Mouse (Mus musculus): Measurements from ENCODE around the gene Svopl.
A peak's percentile ranks its signal among the peaks of the same experiment; 100 is the strongest.

Gene Svopl

DNA sequence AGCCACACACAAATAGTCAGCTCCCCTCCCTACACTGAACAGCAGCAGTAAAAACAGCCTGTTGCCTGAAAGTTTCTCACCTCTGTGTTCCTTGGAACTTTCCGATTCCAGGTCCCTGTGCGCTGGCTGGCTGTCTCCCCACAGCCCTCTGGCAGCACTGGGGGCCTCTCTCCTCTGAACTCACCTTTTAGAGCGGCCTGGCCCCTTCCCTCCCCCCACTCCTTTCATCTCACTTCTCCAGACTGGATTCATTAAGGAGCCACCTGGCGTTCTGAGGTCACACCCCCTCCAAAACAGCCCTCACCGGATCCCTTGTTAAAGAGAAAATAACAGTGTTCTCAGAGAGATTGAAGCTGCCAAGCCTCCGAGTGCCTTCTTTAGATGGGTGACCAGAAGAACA lies at the start of gene Svopl:
TSS of gene Svopl (minus strand) at position 159 of the 400 bp plus-strand sequence.
- ATAC-seq (ENCODE audit: low TSS enrichment) = no peak

DNA sequence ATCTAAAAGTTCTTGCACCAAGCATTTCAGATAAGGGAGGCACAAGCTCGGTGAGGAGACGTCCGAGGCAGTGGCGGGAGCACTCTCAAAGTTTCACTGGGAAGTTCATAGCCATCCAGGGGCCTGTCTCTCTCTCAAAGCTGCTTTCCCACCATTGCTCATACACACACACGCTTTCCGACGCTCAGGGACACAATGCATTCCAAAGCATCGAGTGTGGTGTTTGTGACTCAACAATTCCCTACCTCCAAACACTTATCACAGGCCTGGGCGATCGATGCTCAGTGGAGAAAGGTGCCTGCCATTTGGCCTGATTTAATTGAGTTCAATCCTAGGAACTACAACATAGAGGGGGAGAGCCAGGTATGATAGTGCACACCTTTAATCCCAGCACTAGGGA lies 47.9 kb upstream of the Svopl start:
- ATAC-seq (ENCODE audit: low TSS enrichment) = no peak

DNA sequence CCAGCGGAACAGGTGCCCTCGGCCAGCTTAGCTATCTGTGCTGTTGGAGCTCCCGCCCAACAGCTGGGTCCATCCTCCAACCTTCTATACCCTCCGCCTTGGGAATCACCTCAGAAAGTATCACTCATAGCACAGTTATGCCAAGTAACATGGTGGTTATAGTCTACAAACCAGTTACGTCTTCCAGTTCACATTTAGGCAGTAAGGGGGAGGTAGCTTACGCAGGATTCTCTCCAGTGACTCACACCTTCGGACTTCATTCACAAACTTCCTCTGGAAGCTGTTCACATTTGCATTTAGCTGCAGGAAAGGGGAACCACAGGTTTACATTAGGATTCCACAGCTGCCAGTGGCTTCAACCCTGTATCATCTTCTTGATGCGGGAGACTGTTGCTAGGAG lies 45.7 kb upstream of the Svopl start:
- ATAC-seq (ENCODE audit: low TSS enrichment) = peak; percentile 55; the same call in 1 of the 2 replicates

DNA sequence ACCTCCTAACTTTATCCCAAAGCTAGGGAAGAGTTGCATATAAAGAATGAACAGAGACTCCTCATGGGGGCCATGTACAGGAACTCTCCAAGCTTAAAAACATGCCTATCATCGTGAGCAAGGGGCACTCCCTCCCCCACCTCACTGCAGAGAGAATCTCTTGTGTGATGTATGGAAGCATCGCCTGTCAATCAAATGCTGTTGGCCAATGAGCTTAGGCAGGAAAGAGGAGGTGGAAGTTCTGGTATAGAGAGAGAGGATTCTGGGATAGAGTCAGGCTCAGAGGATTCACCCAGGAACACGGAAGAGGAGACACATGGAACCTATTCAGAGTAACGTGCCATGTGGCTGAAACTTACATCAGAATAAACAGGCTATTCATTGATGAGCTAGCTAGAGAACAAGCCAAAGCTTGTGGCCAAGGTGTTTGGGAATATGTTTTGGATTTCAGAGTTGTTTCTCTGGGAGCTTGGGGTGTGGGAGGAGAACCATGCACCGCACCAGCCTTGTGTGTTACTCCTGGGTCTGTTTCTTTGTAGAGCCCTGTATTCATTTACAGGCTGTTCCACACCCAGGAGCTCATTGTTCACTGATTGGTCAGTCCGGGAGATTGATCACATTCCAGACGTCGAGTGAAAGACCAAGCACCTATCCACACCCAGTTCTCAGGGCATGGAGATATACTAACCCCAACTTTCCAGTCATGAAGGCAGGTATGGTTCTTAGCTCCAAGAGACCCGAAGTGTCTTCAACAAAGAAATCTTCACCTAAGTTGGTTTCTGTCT lies 40.6 kb upstream of the Svopl start:
- ATAC-seq (ENCODE audit: low TSS enrichment) = no peak

DNA sequence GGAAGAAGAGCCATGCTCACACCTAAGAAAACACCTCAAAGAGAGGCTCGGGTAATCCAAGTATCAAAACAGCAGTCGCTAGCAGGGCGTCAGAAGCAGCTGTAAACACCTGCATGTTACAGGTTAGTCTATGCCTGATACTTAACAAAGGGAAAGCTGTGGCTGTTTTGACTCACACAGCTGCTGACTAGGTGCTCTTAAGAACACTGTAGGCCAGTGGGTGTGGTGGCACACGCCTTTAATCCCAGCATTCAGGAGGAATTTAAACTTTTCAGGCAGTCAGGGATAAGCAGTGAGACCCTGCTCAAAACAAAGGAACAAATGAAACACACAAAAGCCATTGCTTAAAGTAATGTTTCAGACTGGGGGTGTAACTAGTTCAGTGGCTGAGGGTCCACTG lies 36.4 kb upstream of the Svopl start:
- ATAC-seq (ENCODE audit: low TSS enrichment) = no peak

DNA sequence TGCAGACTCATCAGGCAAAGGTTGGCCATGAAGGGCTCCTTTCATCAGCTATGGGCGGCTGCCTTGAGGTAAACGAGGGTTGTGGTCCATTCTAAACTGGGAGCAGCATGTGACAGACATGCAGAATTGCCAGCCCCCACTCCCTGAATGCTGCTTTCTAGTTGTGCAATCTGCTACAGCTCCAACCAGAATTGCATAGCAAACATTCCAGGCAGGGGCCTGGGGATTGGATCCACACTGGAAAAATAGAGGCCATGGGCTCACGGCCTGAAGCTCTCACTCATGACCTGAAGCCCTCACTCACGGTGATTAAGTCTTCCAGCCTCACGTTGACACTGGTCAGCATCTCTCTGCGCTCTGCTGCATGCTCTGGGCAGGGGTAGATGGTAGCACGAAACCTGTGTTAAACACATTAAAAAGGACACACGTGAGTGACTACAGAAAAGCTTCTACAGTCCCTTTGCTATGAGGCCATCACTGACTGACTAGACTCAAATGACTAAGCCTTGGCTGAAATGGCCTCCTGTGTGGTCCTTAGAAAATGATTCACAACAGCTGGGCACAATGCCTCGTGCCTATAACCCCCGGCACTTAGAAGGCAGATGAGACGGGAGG lies 35.0 kb upstream of the Svopl start:
- no peak for ATAC-seq (ENCODE audit: low TSS enrichment)

DNA sequence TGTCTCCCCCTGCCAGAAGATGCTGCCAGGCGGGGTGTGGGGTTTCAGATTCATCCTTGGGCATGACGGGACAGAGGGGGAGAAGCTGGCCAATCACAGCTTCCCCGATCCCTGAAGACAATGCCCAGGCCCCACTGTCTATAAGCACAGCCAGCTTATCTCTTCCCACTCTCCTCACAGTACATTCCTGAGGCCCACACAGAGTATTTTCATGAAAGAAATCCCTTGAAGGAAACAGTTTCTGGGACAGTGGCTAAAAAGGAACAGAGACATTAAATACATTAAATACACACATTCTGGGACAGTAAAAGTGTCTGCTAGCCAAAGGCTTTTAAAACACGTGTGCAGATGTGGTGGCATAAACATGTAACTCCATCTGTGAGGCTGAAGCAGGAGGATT lies 33.6 kb upstream of the Svopl start:
- peak; percentile 88 for ATAC-seq (ENCODE audit: low TSS enrichment)

DNA sequence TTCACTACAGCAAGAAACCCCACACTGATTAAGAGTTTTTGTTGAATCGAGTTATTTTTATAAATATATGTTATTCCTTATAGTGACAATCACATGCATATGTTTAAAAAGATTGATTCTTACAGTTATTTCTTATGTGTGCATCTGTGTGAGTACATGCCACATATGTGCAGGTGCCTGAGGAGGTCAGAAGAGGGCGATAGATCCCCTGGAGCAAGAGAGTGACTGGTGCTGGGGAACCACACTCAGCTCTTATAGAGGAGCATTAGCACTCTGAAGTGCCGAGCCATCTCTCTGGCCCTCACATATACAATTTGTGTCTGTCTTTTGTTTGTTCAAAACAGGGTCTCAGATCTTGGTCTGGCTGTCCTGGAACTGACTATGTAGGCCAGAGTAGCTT lies 26.8 kb upstream of the Svopl start:
- no peak for ATAC-seq (ENCODE audit: low TSS enrichment)

DNA sequence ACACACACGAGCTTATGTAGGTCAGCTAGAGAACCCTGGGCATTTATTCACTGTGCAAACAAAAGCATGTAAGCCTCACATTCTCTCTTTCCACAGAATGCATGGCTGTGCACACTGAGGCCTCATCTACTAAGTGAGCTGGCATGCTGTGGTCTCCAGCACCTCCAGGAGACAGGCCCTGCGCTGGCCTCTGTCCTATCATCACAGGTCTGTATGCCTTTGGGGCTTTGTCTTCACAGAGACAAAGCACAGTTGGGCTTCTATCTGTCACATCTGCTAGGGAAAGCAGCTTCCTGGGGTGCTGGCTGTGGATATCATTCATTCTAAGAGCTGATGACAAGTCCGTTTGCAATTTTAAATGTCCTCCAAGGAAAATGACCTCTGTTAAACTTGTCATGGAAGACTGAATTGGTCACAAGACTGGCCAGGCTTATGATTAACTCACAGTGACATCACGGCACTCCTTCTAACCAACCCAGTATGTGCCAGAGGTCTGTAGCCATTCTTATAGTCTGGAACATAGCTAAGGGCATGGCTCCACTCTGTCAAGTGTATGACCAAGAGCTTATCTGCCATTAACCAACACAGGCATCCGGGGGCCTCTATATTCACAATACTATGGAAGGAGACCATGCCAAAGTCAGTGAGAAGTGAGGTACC lies 25.5 kb upstream of the Svopl start:
- peak; percentile 72; the same call in 1 of the 2 replicates for ATAC-seq (ENCODE audit: low TSS enrichment)

DNA sequence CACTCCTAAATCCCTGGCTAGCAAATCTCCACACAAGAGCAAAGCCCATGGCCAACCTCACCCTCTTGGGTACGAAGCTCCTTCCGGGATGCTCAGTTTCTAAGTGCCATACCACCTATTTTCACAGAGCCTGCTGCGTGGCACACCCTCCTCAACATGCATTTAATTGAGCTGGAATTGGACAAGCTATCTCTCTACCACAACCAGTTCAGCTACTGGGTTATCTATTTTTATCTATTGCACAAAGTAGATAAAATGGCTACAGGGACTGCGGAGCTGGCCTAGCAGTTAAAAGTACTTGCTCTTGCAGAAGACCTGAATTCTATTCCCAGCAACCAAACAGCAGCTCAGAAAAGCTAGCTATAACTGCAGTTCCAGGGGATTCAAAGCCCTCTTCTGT lies 24.5 kb upstream of the Svopl start:
- no peak for ATAC-seq (ENCODE audit: low TSS enrichment)

DNA sequence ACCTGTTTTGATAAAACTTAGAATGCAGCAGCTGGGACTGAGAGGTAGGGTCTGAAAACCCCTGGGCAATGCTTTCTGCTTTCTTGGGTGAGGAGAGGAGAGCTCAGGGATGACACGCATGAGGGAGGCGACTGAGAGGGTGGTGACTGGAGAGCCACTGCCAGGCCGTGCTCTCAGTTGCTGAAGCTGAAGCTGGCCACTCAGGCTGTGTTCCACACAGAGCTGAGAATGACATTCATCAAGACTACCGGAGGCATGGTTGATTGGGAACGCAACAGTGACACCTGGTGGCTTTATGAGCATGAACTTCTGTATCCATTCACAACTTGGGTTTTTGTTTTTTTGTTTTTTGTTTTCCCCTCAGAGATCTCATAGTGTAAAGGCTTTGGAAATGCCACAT lies 19.4 kb upstream of the Svopl start:
- ATAC-seq (ENCODE audit: low TSS enrichment) = peak; percentile 78

DNA sequence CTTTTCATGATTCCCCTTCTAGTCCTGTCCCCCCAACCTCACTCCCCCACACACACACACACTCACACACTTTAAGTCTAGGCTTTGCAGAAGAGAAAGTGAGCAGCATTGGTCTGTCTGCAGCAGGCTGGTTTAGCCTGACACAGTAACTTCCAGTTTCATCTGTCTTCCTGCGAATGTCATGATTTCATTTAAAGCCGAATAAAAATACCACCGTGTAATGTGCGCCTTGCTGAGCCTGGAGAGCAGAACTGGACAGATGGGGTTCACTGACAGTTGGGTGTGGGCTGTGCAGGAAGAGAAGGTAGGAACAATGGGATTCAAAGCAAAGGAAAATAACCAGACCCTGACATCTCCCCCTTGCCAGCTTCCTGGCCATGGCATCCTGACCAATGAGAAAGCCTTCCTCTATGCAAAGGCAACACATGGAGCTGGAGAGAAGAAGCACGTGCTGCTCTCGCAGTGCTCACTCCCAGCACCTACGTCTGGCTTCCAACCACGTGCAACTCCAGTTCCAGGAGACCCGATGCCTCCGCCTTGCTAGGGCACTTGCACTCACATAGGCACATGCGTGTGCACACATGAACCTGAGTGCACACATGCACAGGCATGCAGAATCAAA lies 18.8 kb upstream of the Svopl start:
- ATAC-seq (ENCODE audit: low TSS enrichment) = peak; percentile 83

DNA sequence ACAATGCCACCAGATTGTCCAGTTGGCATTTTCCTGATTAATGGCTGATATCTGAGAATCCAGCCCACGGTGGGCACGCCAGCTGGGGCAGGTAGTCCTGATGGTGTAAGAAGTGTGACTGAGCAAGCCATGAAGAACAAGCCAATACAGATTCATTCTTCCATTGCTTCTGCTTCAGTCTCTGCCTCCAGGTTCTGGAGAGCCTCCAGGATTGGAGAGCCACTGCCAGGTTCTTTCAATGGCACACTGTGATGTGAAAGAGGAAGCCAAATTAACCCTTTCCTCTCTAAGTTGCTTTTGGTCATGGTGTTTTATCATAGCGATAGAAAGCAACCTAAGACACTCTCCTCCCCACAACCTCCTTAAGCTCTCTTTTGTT lies 18.3 kb upstream of the Svopl start:
- peak; percentile 79 for ATAC-seq (ENCODE audit: low TSS enrichment)

DNA sequence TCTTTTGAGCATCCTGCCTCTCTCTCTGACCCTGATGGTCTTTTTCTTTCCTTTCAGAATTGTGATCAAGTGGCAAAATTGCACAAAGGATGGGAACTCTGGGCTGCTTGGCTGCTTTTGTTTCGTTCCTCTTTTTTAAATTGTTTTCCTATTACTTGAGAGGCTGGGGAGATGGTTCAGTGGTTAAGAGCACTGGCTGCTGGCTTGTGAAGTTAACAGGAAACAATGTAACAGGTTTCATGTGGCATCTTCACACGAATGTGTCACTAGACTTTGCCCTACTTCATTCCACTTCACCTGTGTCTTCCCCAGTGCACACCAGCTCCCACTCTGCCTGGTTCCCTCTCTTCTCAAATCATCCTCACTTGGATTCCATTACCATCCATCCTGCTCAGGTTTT lies 17.8 kb upstream of the Svopl start:
- no peak for ATAC-seq (ENCODE audit: low TSS enrichment)

DNA sequence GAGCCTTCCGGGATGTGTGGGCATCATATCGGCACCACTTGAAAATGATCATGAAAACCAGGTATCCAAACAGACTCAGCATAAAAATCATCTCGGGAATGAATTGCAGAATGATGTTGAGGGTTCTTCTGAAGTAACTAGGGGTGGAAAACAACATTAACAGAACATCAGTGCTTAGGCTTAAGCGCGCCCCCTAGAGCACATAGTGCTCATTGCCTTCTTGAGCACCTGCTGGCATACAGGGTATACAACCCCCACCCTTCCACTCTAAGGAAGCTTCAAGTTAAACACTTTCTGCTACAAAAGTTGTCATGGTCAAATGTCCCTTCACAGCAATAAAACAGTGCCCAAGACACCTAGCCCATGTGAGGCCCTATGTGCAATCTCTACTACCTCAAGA lies 12.0 kb upstream of the Svopl start:
- ATAC-seq (ENCODE audit: low TSS enrichment) = peak; percentile 67; the same call in 1 of the 2 replicates

DNA sequence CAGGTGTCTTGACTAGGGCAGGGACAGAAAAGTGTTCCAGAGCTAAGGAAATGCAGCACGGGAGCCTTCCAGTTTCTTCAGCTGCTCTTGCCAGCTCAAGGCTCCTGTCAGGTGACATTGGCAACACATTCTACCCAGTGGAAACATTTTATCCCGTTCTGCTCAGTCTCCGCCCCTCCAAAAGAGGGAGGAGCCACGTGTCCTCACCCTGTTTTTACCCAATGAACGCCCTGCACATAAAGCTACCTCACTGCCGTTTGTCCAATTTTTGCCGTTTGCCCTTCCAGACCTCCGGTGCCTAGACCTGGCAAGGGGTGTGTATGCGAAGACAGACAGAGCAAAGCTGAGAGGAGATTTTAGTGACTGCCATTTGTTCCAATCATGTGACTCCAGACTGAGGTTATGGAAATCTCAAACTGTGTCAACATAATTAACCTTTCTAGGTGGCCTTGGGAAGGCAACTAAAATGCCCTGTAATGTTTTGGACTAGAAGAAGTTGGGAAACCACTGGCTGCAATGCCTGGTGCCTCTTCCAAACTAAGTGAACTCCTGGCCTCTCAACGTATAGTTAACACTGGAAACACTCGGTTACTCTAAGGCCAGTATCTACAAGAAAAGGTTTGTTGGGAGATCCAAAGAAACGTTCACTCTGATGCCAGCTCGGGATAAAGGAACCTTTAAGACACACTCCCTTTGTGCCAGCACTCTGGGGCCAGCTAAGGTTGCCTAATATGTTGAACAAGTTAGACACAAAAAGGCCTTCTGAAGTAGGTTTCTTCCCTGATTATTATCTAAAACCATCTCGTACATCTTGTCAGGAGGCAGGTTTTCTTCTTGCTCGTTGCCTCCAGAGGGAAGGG lies 8.9 kb upstream of the Svopl start:
- no peak for ATAC-seq (ENCODE audit: low TSS enrichment)

DNA sequence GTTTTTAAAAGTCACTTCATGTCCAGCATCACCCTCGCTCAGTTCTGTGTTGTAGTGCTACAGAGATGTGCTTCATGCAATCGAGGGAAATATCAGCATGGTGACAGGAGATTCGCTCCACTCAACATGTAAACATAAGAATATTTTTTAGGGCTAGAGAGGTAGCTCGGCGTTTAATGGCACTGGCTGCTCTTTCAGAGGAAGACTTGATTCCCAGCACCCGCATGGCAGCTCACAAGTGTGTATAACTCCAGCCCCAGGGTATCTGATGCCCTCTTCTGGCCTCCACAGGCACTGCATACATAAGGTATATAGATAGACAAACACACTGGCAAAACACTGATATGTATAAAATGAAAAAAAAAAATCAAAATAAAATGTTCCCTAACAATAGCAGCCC lies 2.8 kb upstream of the Svopl start:
- no peak for ATAC-seq (ENCODE audit: low TSS enrichment)

DNA sequence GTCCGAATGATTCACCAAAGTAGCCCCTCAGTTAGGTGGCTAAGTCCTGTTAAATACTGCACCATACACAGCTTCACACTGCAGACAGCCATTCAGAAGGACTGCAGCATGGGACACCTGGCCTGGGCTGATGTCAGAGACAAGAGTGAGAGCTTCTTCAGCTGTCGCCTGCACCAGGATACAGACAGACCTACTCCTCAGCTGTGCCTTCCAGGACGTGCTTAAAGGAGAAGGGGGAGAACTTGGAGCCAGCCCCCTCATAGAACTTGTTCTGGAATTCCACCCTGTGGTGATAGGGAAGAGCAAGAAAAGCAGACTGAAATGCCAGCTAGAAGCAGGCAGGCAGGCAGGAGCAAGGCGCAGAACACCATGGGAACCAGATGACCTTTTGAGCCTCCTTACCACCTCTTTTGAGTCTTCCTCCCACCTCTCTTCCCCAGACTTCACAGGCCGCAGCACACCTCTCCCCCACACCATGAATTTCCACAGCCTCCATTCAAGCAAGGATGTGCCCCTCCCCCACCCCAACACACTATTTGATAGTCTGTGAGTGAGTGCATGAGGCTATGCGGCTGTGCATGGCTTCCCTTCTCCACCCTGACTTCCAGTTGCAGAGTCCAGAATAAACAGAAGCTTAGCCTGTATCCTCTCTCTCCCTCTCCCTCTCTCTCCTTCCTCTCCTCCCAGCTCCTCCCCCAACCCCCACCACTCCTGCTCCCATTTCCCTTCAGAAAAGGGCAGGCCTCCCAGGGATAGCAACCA lies 2.2 kb upstream of the Svopl start:
- peak; percentile 34 for ATAC-seq (ENCODE audit: low TSS enrichment)

DNA sequence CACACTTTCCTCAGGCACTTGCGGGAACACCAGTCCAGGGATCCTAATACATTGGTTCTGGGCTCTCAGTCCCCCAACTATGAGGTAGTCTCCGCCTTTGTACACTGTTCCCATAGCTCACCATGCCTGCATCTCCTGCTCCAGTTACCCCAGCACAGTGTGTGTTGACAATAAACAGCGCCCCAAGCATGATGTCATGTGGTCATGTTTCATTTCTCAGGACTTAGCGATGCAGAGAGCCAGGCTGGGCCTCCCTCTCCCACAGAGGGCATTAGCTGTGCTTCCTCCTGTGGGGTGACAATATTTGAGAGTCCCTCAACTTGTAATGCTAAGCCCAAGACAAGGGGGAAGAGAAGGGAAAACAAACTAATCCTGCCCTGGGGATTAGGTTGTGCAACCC lies 1.2 kb upstream of the Svopl start:
- no peak for ATAC-seq (ENCODE audit: low TSS enrichment)

DNA sequence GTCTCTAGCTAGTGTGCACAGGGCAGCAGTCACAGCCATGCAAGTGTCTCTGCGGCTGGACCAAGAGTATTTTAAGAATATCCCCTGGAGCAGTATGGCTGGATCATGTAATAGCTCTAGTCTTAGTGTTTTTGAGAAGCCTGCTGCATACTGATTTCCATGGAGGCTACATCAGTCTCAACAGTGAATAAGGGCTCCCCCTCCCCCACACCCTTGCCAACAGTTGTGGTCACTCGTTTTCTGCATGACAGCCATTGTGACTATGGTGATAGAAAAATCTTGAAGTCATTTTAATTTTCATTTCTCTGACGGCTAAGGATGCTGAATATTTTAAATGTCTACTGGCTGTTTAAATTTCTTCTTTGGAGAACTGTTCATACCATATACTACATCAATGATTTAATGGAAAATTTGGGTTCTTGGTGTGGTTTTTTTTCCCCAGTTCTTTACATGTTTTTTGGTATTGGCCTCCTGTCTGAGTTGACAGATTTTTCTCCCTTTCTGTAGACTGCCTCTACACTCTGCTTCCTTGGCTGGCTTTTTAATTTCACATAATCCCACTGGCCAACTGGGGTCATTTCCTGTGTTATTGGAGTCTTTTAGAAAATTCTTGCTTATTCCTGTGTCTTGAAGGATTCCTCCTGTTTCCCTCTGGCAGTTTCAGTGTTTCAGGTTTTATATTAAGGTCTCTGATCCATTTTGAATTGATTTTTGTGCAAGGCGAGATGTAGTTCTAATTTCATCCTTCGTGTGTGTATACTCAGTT lies 13.8 kb downstream of the Svopl start:
- ATAC-seq (ENCODE audit: low TSS enrichment) = no peak
